Mouse (Mus musculus) spleen, adult 2 months (tissue): ENCODE data around the gene Tshb.

Experiments used
- CTCF ChIP-seq: fragments of 200-500 bp; IDR thresholded peaks from 2 replicates; pipeline ENCODE4 v1.5.1; 2011; ENCODE audit warnings: mild to moderate bottlenecking, inconsistent platforms; ENCODE audit not compliant: insufficient read depth, insufficient read length, insufficient replicate concordance; ENCODE audit errors: extremely low read depth
- POLR2A ChIP-seq: fragments of 200-500 bp; IDR thresholded peaks from 2 replicates; pipeline ENCODE4 v1.6.1; 2011; ENCODE audit warnings: low read depth, low read length, inconsistent platforms

- TF ChIP-seq POLR2A: no peak
- TF ChIP-seq CTCF: no peak
These were observed 48.0 kb downstream of the Tshb start, which contains the start of gene Tspan2 for GRCm38 (mm10) chr3:102734313-102735030.
